Mouse (Mus musculus) testis, adult 2 months (tissue): ENCODE measurements at regions not wholly inside any gene's neighbourhood (a gene's known extent, or its start where the extent isn't known, plus 50 kb on each side); places are given as distances from the start of the nearest gene placed in this dataset.

Experiments
- CTCF ChIP-seq: fragments of 200-500 bp; IDR thresholded peaks from 2 replicates; pipeline ENCODE4 v1.5.1; 2012; ENCODE audit warnings: low read depth, mild to moderate bottlenecking, inconsistent platforms, low read length, moderate library complexity; ENCODE audit not compliant: control insufficient read depth, insufficient read depth, insufficient replicate concordance
- POLR2A ChIP-seq: fragments of 200-500 bp; IDR thresholded peaks from 2 replicates; pipeline ENCODE4 v1.6.1; 2012; ENCODE audit warnings: low read depth, mild to moderate bottlenecking, inconsistent platforms, low read length, moderate library complexity; ENCODE audit not compliant: control insufficient read depth

GRCm38 (mm10) chr16:46679787-46680186 is 181.5 kb upstream of the Nectin3 start:
- TF ChIP-seq CTCF, result no peak
- no peak for TF ChIP-seq POLR2A
